Mouse (Mus musculus) midbrain, embryonic 15.5 days (tissue): ENCODE results near the gene Chrna4. TPM values are rescaled to one million over a fixed set of nuclear protein-coding genes. Genes with fewer than 3 reads are reported as not detected.
A peak's percentile ranks its signal among the peaks of the same experiment; 100 is the strongest.

Source experiments
- ATAC-seq: fragments of 200-750 bp; cut with Nextera tagmentation; replicated peaks from 2 replicates; pipeline ENCODE4 v1.8.0; 2017; ENCODE audit warnings: moderate TSS enrichment
- H3K27ac ChIP-seq: fragments of 300-500 bp; sonication (generic); 2 replicates; pipeline ENCODE4 v1.5.1; 2015; ENCODE audit warnings: mild to moderate bottlenecking, inconsistent platforms
- H3K27me3 ChIP-seq: fragments of 300-500 bp; sonication (generic); replicated peaks from 2 replicates; pipeline ENCODE4 v1.6.1; 2015; ENCODE audit warnings: inconsistent platforms
- H3K36me3 ChIP-seq: fragments of 300-500 bp; sonication (generic); replicated peaks from 2 replicates; pipeline ENCODE4 v1.6.1; 2015; ENCODE audit warnings: inconsistent platforms
- H3K4me1 ChIP-seq: fragments of 300-500 bp; sonication (generic); 2 replicates; pipeline ENCODE4 v1.6.1; 2015; ENCODE audit warnings: inconsistent platforms
- H3K4me2 ChIP-seq: fragments of 300-500 bp; sonication (generic); 2 replicates; pipeline ENCODE4 v1.6.1; 2015; ENCODE audit warnings: inconsistent platforms, mild to moderate bottlenecking, moderate library complexity
- H3K4me3 ChIP-seq: fragments of 300-500 bp; sonication (generic); 2 replicates; pipeline ENCODE4 v1.5.1; 2015; ENCODE audit warnings: mild to moderate bottlenecking, inconsistent platforms
- H3K9ac ChIP-seq: fragments of 300-500 bp; sonication (generic); 2 replicates; pipeline ENCODE4 v1.6.1; 2015; ENCODE audit warnings: mild to moderate bottlenecking, inconsistent platforms
- H3K9me3 ChIP-seq: fragments of 300-500 bp; sonication (generic); 2 replicates; pipeline ENCODE4 v1.6.1; 2016; ENCODE audit warnings: inconsistent platforms
- WGBS: fragments of 180-500 bp; shearing (Covaris S2); methylation state at CpG from one replicate; pipeline ENCODE4 v1.1.7; 2015; ENCODE audit warnings: mixed read lengths; 5-methylcytosine and 5-hydroxymethylcytosine counted together
- polyA plus RNA-seq: library from polyadenylated mRNA; unstranded; fragments of >200 nt; fragmentation: Nextera tagmentation; extraction: Ambion mirVana; gene quantifications from 2 replicates; pipeline ENCODE4 v1.2.1, GENCODE M21; 2015

Chrna4 gene
- polyA plus RNA-seq: 46.3 and 55.9 TPM in 2 replicates

DNA sequence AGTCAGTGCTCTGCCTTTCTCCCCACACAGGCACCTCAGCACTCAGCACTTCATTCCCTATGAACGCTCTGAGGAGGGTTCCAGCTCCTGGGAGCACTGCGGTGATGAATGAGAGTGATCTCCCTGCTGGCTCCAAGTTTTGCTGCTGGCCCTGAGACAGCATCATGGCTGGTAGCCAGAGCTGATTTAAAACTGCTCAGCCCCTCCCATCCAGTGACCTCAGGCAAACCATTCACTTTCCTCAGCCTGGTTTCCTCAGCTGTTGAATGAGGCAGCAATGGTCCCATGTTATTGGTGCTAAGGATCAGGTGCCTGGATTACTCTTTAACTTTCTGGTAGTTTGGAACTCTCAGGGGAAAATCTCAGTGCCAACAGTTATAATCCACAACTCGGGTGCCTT, at the start of gene Chrna4:
Chrna4 (minus strand) TSS at position 110 of the 400 bp plus-strand sequence.
- H3K9ac ChIP-seq: no peak within 1 kb of the TSS
- H3K9me3 ChIP-seq: no peaks in the 10 kb centered on the region
- no peak for ATAC-seq
- WGBS: 45% methylated on average over 3 of the region's 3 CpGs
- no peak within 1 kb of the TSS for H3K4me3 ChIP-seq
- no peaks in the 10 kb centered on the region for H3K27me3 ChIP-seq
- peak within 1 kb of the TSS; percentile 53 for H3K27ac ChIP-seq
- no peak within 1 kb of the TSS for H3K4me2 ChIP-seq
- H3K36me3 ChIP-seq: no peaks in the 10 kb centered on the region
- H3K4me1 ChIP-seq: peaks cover 37% of the 10 kb centered on the region

DNA sequence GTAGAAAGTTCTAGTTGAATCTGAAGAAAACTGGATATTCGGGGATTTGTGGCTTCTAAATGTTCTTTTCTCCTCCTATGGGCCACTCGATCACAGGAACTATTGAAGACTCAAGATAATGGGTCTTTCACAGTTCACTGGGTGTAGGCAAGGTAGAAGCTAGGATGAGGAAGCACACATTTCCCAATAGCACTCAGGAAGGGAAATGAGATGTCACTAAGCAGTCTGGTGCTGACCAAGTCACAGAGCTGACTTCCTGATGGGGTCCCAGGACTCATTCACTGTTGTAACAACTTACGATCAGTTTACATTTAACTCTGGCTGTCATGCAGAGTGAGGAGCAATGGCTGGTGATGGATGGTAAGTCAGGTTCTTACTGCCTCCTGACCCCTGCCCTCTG, 46.8 kb upstream of the Chrna4 start:
- Histone ChIP-seq H3K27ac (no peak overlapping the region), H3K27me3 (no peaks in the 10 kb centered on the region), H3K9me3 (no peaks in the 10 kb centered on the region), H3K9ac (no peak overlapping the region), H3K4me3 (no peak overlapping the region), H3K4me2 (no peak overlapping the region), H3K36me3 (no peaks in the 10 kb centered on the region; the same call in 1 of the 2 replicates), H3K4me1 (no peaks in the 10 kb centered on the region)
- no peak for ATAC-seq
- WGBS: 81% methylated on average over 3 of the region's 3 CpGs

DNA sequence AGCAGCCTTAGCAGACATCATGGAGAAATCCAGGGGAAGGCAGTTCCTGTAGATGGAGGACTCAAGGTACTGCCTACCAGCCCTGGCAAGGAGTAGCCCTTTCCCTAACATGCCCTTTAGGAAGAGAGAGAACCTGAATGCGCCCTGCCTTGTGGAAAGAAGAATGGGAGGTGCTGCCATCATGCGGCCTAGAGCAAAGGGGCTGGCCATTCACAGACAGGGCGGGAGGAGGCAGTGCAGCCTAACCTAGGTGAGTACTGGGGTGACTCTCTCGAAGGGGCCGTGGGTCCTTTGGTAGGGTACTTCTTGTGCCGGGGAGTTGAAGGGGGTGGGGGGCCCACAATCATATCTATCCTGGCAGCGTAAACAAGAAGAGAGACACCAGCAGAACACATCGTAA, 41.7 kb upstream of the Chrna4 start:
- H3K4me1 ChIP-seq: no peaks in the 10 kb centered on the region
- no peak overlapping the region for H3K9ac ChIP-seq
- no peak for ATAC-seq
- H3K4me3 ChIP-seq: no peak overlapping the region
- H3K27ac ChIP-seq: no peak overlapping the region
- WGBS: 55% methylated on average over 8 of the region's 8 CpGs
- no peaks in the 10 kb centered on the region for H3K9me3 ChIP-seq
- H3K4me2 ChIP-seq: no peak overlapping the region
- no peaks in the 10 kb centered on the region for H3K27me3 ChIP-seq
- peaks cover 15% of the 10 kb centered on the region; the same call in 1 of the 2 replicates for H3K36me3 ChIP-seq

DNA sequence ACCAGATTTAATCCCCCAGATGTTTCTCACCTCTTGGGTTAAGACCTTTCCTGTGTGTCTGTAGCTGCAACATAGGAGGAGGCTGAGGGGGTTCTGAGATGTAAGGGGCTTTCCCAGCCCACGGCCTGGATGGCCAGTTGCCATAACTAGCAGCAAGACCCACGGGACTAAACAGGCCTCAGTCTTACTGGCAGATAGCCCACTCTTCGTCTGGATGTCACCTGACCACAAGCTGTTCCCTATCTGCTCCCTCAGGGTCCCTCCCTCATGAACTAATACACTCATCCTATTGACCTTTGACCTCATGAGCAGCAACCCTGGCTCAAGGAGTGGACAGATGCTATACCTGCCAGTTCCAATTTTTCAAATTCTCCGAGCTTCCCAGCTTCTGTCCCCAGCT, 40.6 kb upstream of the Chrna4 start:
- H3K27ac ChIP-seq: no peak overlapping the region
- H3K9me3 ChIP-seq: no peaks in the 10 kb centered on the region
- no peaks in the 10 kb centered on the region for H3K4me1 ChIP-seq
- H3K4me2 ChIP-seq: no peak overlapping the region
- no peak overlapping the region for H3K9ac ChIP-seq
- H3K4me3 ChIP-seq: no peak overlapping the region
- H3K36me3 ChIP-seq: peaks cover 15% of the 10 kb centered on the region; the same call in 1 of the 2 replicates
- ATAC-seq: no peak
- H3K27me3 ChIP-seq: no peaks in the 10 kb centered on the region
- WGBS: 62% methylated on average over 4 of the region's 4 CpGs

DNA sequence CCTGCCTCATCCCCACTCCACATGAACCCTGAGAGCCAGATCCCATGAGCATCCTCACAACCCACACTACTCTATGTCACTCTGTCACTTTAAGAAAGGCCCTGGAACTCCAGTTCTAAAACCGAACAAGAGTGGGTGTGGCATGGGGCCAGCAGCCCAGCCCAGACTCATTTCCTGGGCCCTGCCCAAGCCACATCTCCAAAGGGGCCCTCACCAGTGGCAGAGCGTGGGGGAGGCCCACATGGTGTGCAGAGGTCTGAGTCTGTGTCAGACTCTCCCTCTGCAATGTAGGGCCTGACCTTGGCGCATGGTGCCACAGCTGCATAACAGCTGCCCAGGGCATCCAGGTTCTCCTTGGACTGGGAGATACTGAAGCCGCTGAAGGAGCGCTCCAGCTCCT, 37.5 kb upstream of the Chrna4 start:
- no peaks in the 10 kb centered on the region for H3K9me3 ChIP-seq
- no peak overlapping the region for H3K27ac ChIP-seq
- no peak for ATAC-seq
- H3K4me3 ChIP-seq: no peak overlapping the region
- H3K36me3 ChIP-seq: peaks cover 15% of the 10 kb centered on the region; the same call in 1 of the 2 replicates
- H3K4me1 ChIP-seq: no peaks in the 10 kb centered on the region
- WGBS: 68% methylated on average over 5 of the region's 5 CpGs
- H3K27me3 ChIP-seq: no peaks in the 10 kb centered on the region
- H3K4me2 ChIP-seq: no peak overlapping the region
- H3K9ac ChIP-seq: no peak overlapping the region

DNA sequence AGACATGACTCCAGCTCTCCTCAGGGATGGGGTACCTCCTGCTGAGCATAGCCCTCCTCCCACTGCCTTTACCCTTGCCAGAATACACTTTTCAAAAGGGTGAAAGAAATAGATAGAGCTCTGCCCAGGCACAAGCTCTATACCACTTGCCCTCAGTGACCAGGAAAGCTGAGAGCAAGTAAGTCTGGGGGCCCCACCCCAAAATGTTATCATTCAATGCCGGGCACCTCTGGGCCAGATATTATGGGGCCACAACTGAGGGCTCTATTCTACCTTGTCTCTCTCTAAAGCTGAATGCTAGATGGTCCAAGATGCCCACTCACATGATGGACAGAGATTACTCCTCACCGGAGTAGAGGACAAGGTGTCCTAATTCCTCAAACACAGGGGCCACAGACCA, 36.2 kb upstream of the Chrna4 start:
- Histone ChIP-seq H3K9ac (no peak overlapping the region), H3K27me3 (no peaks in the 10 kb centered on the region), H3K4me3 (no peak overlapping the region), H3K27ac (no peak overlapping the region), H3K4me1 (no peaks in the 10 kb centered on the region), H3K4me2 (no peak overlapping the region), H3K36me3 (peaks cover 15% of the 10 kb centered on the region; the same call in 1 of the 2 replicates), H3K9me3 (no peaks in the 10 kb centered on the region)
- no peak for ATAC-seq
- WGBS: 89% methylated on average over 2 of the region's 2 CpGs

DNA sequence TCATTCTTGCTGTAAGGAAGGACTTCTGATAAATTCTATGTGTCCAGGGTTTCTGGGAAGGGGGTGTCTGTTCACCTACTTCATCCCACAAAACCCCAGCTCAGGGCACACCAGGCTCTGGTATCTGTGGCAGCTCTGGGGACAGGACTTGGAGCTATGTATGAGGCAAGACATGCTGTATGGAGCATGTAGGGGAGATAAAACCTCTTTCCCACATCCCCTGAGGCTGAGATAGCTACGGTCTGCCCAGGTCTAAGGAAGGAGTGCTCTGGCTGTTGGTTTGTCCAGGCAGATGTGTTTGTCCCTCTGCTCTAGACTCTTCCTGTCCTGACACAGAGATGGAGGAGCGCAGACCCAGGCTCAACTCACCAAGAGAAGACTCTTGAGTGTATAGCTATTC, 35.6 kb upstream of the Chrna4 start:
- H3K9ac ChIP-seq: no peak overlapping the region
- no peak for ATAC-seq
- WGBS: 86% methylated on average over 2 of the region's 2 CpGs
- H3K9me3 ChIP-seq: no peaks in the 10 kb centered on the region
- H3K27ac ChIP-seq: no peak overlapping the region
- H3K4me3 ChIP-seq: no peak overlapping the region
- no peak overlapping the region for H3K4me2 ChIP-seq
- H3K36me3 ChIP-seq: peaks cover 15% of the 10 kb centered on the region; the same call in 1 of the 2 replicates
- H3K4me1 ChIP-seq: no peaks in the 10 kb centered on the region
- H3K27me3 ChIP-seq: no peaks in the 10 kb centered on the region

DNA sequence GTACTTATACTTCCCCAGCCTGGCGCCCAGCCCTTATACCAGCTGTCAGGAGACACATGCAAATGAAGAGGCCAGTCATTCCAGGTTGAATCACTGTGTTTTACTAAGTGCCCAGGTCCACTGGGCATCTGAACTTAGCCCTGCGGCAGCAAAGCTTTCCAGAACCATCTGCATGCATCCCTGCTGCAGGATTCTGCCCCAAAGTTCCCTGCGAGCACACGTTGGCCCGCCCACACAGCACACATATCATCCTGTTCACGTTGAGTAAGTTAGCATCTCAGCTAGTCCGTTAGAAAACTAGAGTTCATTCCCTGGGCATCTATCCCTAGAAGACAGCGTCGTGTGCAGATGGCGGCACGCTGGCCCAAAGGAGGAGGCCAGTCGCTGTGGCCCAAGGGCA, 32.2 kb upstream of the Chrna4 start:
- no peak for ATAC-seq
- H3K9me3 ChIP-seq: no peaks in the 10 kb centered on the region
- 85% methylated on average over 12 of the region's 12 CpGs for WGBS

DNA sequence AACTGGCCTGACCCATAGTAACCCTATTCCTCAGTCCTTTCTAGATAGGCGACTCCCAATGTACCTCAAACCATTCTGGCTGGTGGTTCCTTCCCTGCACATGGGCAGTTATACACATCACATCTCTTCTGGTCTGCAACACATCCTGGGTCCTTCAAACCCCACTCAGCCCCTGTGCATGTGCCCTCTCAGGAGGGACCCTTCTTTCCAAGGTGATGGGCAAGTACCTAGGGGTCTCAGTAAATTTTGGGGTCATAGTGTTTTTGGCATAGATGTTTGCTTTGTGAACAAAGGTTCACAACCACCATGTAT, 29.0 kb upstream of the Chrna4 start:
- 0% methylated on average over 1 of the region's 1 CpGs for WGBS
- Histone ChIP-seq H3K27me3 (no peaks in the 10 kb centered on the region), H3K9me3 (no peaks in the 10 kb centered on the region), H3K4me3 (no peak overlapping the region), H3K27ac (no peak overlapping the region), H3K4me1 (peaks cover 2% of the 10 kb centered on the region; the same call in 1 of the 2 replicates), H3K9ac (no peak overlapping the region), H3K36me3 (no peaks in the 10 kb centered on the region), H3K4me2 (no peak overlapping the region)
- peak; percentile 56; the same call in 1 of the 2 replicates for ATAC-seq

More for the DNA sequence above, 32.2 kb upstream of the Chrna4 start:
- no peak overlapping the region for H3K27ac ChIP-seq
- H3K36me3 ChIP-seq: no peaks in the 10 kb centered on the region
- H3K4me3 ChIP-seq: no peak overlapping the region
- no peaks in the 10 kb centered on the region for H3K27me3 ChIP-seq
- no peak overlapping the region for H3K4me2 ChIP-seq
- peaks cover 2% of the 10 kb centered on the region; the same call in 1 of the 2 replicates for H3K4me1 ChIP-seq
- H3K9ac ChIP-seq: no peak overlapping the region

DNA sequence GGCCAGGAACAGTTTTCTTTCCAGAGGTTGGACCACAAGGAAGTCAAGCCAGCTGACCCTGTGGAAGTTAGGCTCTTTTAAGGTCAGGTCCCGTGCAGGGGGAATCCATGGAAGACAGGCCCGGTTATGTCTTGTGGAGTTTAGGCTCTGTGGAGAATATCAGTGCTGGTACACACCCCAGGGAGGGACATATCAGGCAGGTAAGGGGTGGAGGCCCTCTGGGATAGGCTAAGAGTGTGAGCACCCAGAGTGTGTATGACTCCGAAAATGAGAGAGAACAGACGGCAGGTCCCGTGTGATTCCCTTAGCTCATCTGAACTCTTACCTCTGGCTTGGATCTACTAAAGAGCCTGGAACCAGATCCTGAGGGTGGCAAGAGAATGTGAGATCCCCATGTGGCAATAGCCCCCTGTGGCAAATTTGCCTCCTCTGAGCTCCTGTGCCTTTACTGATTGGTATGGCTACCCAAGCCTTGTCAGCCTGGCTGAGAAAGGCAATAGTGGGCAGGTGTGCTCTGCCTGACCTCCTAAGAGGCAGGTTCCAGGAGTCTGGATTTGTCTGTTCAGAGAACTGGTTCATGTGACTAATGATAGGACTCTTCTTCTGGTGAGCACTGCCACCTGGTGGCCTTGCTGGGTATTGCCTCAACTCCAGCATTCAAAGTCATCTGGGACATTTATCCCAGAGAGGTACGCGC, 28.5 kb upstream of the Chrna4 start:
- Histone ChIP-seq H3K36me3 (no peaks in the 10 kb centered on the region), H3K9ac (no peak overlapping the region), H3K9me3 (no peaks in the 10 kb centered on the region), H3K27ac (no peak overlapping the region), H3K4me2 (no peak overlapping the region), H3K4me3 (no peak overlapping the region), H3K4me1 (peaks cover 2% of the 10 kb centered on the region; the same call in 1 of the 2 replicates), H3K27me3 (no peaks in the 10 kb centered on the region)
- 51% methylated on average over 7 of the region's 7 CpGs for WGBS
- ATAC-seq: peak; percentile 72

DNA sequence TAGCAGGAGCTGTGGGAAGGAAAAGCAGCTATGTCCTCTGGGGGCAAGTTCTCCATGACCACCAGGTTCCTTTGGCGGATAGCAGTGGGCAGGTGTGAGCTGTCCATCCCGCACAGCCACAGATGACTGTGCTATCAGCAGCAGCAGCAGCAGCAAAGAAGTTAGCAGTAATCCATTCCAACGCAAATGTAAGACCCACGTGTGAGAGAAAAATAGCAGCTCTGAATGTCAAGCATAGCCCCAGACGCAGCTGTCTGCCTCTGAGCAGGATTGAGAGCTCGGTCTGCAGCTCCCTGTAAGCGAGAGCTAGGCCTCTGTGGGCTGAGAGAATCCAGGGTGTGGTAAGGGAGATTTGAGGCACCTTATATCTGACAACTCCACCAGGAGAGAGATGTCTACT, 26.8 kb upstream of the Chrna4 start:
- no peak overlapping the region for H3K9ac ChIP-seq
- H3K27me3 ChIP-seq: no peaks in the 10 kb centered on the region
- H3K4me1 ChIP-seq: peaks cover 2% of the 10 kb centered on the region; the same call in 1 of the 2 replicates
- H3K36me3 ChIP-seq: no peaks in the 10 kb centered on the region
- no peak overlapping the region for H3K4me2 ChIP-seq
- no peak overlapping the region for H3K4me3 ChIP-seq
- H3K9me3 ChIP-seq: no peaks in the 10 kb centered on the region
- WGBS: 52% methylated on average over 7 of the region's 7 CpGs
- no peak for ATAC-seq
- no peak overlapping the region for H3K27ac ChIP-seq

DNA sequence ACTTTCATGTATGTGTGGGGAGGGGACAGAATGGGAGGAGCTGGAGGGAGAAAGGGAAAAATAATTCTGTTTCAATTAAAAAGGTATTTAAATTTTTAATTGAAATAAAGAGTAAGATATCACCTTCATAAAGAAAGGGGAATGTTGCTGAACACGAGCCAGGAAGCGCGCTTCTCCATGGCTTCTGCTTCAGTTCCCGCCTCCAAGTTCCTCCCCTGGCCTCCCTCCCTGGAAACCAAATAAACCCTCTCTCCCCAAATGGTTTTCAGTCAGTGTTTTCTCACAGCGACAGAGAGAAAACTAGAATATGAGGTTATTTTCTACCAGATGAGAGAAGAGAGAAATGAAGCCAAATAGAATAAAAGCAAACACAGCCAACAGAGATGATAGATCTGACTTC, 25.2 kb upstream of the Chrna4 start:
- Histone ChIP-seq H3K9me3 (no peaks in the 10 kb centered on the region), H3K36me3 (no peaks in the 10 kb centered on the region), H3K9ac (no peak overlapping the region), H3K4me1 (peaks cover 2% of the 10 kb centered on the region; the same call in 1 of the 2 replicates), H3K4me3 (no peak overlapping the region), H3K4me2 (no peak overlapping the region), H3K27ac (no peak overlapping the region), H3K27me3 (no peaks in the 10 kb centered on the region)
- 68% methylated on average over 5 of the region's 5 CpGs for WGBS
- no peak for ATAC-seq

DNA sequence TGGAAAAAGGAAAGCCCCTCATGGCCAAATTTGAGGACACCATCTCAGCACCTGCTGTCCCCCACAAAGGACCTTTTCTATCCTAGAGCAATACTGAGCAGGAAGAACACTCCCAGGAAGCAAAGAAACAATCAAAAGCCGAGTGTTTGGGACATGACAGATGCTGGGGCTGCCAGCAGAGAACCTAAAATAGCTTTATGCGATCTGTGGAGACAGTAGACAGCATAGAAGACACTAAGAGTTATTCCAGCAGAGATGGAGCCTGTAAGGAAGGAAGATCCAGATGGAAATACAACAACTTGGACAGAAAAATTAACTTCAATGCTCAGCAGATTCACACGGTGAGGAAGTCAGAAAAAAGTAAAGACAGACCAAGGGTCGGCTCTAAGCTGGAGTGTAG, 22.5 kb upstream of the Chrna4 start:
- 66% methylated on average over 4 of the region's 4 CpGs for whole genome bisulfite sequencing
- no peaks in the 10 kb centered on the region for H3K36me3 ChIP-seq

More for the DNA sequence above, 22.5 kb upstream of the Chrna4 start:
- Histone ChIP-seq H3K27ac (no peak overlapping the region), H3K9me3 (no peaks in the 10 kb centered on the region), H3K27me3 (no peaks in the 10 kb centered on the region), H3K9ac (no peak overlapping the region), H3K4me3 (no peak overlapping the region), H3K4me2 (no peak overlapping the region), H3K4me1 (no peaks in the 10 kb centered on the region)
- no peak for ATAC-seq
